Mouse (Mus musculus): ENCODE data around the gene Syt9. TPM values are rescaled to one million over a fixed set of nuclear protein-coding genes. Genes with fewer than 3 reads are reported as not detected.
"Not testable (repeated sequence)": the region's sequence is repeated elsewhere in the genome, so short reads cannot be mapped to it uniquely, and the experiment has no call there.

Gene Syt9
- polyA plus RNA-seq, 1 experiment: 39.6 TPM

DNA sequence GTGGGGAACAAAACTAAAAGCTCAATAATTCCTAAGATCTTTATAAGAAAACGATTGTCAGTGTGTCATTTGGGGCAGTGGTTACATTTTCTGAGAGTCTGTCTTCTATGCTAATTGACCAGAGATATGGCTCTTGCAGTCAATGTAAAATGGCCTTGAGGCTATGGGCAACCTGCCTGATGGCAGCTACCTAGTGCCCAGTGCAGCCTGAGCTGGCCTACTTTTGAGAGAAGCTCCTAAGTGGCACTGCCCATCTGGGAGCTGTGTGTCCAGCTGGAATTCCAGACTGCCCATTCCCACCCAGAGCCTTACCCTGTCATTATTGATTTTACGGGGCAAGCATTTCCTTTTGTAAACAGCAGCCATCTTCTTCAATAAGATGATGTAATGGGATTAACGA, 94.6 kb downstream of the Syt9 start:
- DNase-seq: peak; percentile 58 to 76
- peaks cover 26% of the 10 kb centered on the region for H3K4me1 ChIP-seq (ENCODE audit: control insufficient read depth, insufficient read depth, low read length)
- no peaks in the 10 kb centered on the region for H3K27me3 ChIP-seq (ENCODE audit: control insufficient read depth, insufficient read depth, low read length)
- H3K27ac ChIP-seq (ENCODE audit: insufficient read depth, low read length): peak overlapping the region; percentile 61; the same call in 1 of the 2 replicates
- no peak overlapping the region for H3K4me3 ChIP-seq (replicated peaks; ENCODE audit: insufficient read depth, low read depth, low read length)
- TF ChIP-seq POLR2A (IDR thresholded peaks at IDR 0.05; ENCODE audit: borderline replicate concordance, insufficient read depth, low read length) (no peak), CTCF (IDR thresholded peaks at IDR 0.05; ENCODE audit: borderline replicate concordance, insufficient read depth, low read depth, low read length) (no peak)
- 57% methylated on average over 3 of the region's 3 CpGs for WGBS

GRCm38 (mm10) chr7:107478979-107479965, 108.7 kb downstream of the Syt9 start:
- 21% methylated on average over 7 of the region's 7 CpGs for WGBS
- Histone ChIP-seq H3K27me3 (ENCODE audit: control insufficient read depth, insufficient read depth, low read length) (no peaks in the 10 kb centered on the region), H3K27ac (ENCODE audit: insufficient read depth, low read length) (peak overlapping the region; percentile 92), H3K4me1 (ENCODE audit: control insufficient read depth, insufficient read depth, low read length) (peaks cover 12% of the 10 kb centered on the region), H3K4me3 (replicated peaks; ENCODE audit: insufficient read depth, low read depth, low read length) (no peak overlapping the region)
- peak; percentile 46 for DNase-seq
- TF ChIP-seq POLR2A (IDR thresholded peaks at IDR 0.05; ENCODE audit: borderline replicate concordance, insufficient read depth, low read length) (no peak), CTCF (IDR thresholded peaks at IDR 0.05; ENCODE audit: borderline replicate concordance, insufficient read depth, low read depth, low read length) (no peak)

GRCm38 (mm10) chr7:107485709-107486108, 115.2 kb downstream of the Syt9 start:
- H3K27ac ChIP-seq (ENCODE audit: insufficient read depth, low read length); H3K4me3 ChIP-seq (replicated peaks; ENCODE audit: insufficient read depth, low read depth, low read length); H3K27me3 ChIP-seq (ENCODE audit: control insufficient read depth, insufficient read depth, low read length); H3K4me1 ChIP-seq (ENCODE audit: control insufficient read depth, insufficient read depth, low read length): not testable (repeated sequence)
- DNase-seq: peak in 1 of 2 experiments; percentile 1
- WGBS: 90% methylated on average over 2 of the region's 2 CpGs

DNA sequence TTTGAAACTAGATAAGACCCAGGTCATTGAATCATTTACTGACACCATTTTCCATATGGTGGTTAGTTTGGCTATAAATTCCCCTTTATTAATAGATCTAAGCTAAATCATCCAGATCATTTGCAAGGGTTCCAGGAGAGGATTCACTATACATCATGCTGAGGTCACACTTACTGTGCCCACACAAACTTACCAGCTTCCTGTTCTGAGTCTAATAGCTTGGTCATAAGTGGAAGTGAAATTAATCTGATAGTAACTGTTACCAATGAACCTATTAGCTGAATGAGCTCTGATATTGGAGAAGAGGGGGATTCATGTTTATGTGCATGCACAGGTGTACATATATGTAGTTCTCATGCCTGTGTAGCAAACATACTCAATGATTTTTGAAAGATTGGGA, 124.9 kb downstream of the Syt9 start:
- Histone ChIP-seq H3K4me3 (replicated peaks; ENCODE audit: insufficient read depth, low read depth, low read length) (no peak overlapping the region), H3K27me3 (ENCODE audit: control insufficient read depth, insufficient read depth, low read length) (no peaks in the 10 kb centered on the region), H3K27ac (ENCODE audit: insufficient read depth, low read length) (no peak overlapping the region), H3K4me1 (ENCODE audit: control insufficient read depth, insufficient read depth, low read length) (peaks cover 7% of the 10 kb centered on the region)
- TF ChIP-seq CTCF (IDR thresholded peaks at IDR 0.05; ENCODE audit: borderline replicate concordance, insufficient read depth, low read depth, low read length) (no peak), POLR2A (IDR thresholded peaks at IDR 0.05; ENCODE audit: borderline replicate concordance, insufficient read depth, low read length) (no peak)
- DNase-seq: no peak

GRCm38 (mm10) chr7:107496923-107497322, 126.4 kb downstream of the Syt9 start:
- Histone ChIP-seq H3K27me3 (ENCODE audit: control insufficient read depth, insufficient read depth, low read length) (no peaks in the 10 kb centered on the region), H3K4me1 (ENCODE audit: control insufficient read depth, insufficient read depth, low read length) (peaks cover 11% of the 10 kb centered on the region), H3K4me3 (replicated peaks; ENCODE audit: insufficient read depth, low read depth, low read length) (no peak overlapping the region), H3K27ac (ENCODE audit: insufficient read depth, low read length) (no peak overlapping the region)
- no peak for TF ChIP-seq CTCF (IDR thresholded peaks at IDR 0.05; ENCODE audit: borderline replicate concordance, insufficient read depth, low read depth, low read length)
- TF ChIP-seq POLR2A (IDR thresholded peaks at IDR 0.05; ENCODE audit: borderline replicate concordance, insufficient read depth, low read length): no peak
- peak in 1 of 2 experiments; percentile 58 for DNase-seq
- 40% methylated on average over 7 of the region's 7 CpGs for WGBS

DNA sequence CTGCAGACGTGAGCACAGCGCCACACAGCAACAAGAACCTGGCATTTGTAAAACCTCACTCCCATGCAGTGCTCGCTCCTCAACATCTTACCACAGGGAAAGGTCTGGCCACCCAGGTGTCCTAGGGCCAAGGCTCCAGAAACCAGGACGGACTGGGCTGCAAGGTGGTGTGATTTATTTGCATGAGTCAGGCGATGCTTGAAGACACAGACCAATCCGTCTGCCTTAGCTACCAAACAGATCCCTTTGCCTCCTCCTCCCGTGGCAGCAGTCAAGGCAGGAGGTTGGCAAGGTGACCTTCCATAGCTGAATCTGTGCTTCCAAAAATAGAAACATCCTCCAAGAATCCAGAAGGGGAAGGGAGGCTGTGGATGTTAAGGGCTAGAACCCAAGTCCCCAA, 130.1 kb downstream of the Syt9 start:
- peak; percentile 50 to 72 for DNase-seq
- Histone ChIP-seq H3K27me3 (ENCODE audit: control insufficient read depth, insufficient read depth, low read length) (no peaks in the 10 kb centered on the region), H3K4me3 (replicated peaks; ENCODE audit: insufficient read depth, low read depth, low read length) (no peak overlapping the region), H3K27ac (ENCODE audit: insufficient read depth, low read length) (peak overlapping the region; percentile 0; the same call in 1 of the 2 replicates), H3K4me1 (ENCODE audit: control insufficient read depth, insufficient read depth, low read length) (peaks cover 11% of the 10 kb centered on the region)
- TF ChIP-seq CTCF (IDR thresholded peaks at IDR 0.05; ENCODE audit: borderline replicate concordance, insufficient read depth, low read depth, low read length): no peak; the same call in 1 of the 2 replicates
- TF ChIP-seq POLR2A (IDR thresholded peaks at IDR 0.05; ENCODE audit: borderline replicate concordance, insufficient read depth, low read length): no peak
- WGBS: 20% methylated on average over 7 of the region's 7 CpGs

- Histone ChIP-seq H3K27me3 (ENCODE audit: control insufficient read depth, insufficient read depth, low read length) (no peaks in the 10 kb centered on the region), H3K4me3 (replicated peaks; ENCODE audit: insufficient read depth, low read depth, low read length) (no peak overlapping the region), H3K27ac (ENCODE audit: insufficient read depth, low read length) (0 out of 2 replicates have a peak overlapping the region, but pooled peaks have one; percentile 3), H3K4me1 (ENCODE audit: control insufficient read depth, insufficient read depth, low read length) (peaks cover 15% of the 10 kb centered on the region; the same call in 1 of the 2 replicates)
- 36% methylated on average over 5 of the region's 5 CpGs for whole genome bisulfite sequencing
- no peak for TF ChIP-seq CTCF (IDR thresholded peaks at IDR 0.05; ENCODE audit: borderline replicate concordance, insufficient read depth, low read depth, low read length)
- TF ChIP-seq POLR2A (IDR thresholded peaks at IDR 0.05; ENCODE audit: borderline replicate concordance, insufficient read depth, low read length): no peak
- DNase-seq: peak in 1 of 2 experiments; percentile 39
Measured at GRCm38 (mm10) chr7:107504761-107505712, 134.5 kb downstream of the Syt9 start.

All from cerebellum, adult 2 months (tissue).